Mouse (Mus musculus): ENCODE results near the gene Gm20594. TPM values are rescaled to one million over a fixed set of nuclear protein-coding genes. Genes with fewer than 3 reads are reported as not detected.

Gm20594 gene
- not detected in 2 replicates for polyA plus RNA-seq (2012; rRNA removed)

DNA sequence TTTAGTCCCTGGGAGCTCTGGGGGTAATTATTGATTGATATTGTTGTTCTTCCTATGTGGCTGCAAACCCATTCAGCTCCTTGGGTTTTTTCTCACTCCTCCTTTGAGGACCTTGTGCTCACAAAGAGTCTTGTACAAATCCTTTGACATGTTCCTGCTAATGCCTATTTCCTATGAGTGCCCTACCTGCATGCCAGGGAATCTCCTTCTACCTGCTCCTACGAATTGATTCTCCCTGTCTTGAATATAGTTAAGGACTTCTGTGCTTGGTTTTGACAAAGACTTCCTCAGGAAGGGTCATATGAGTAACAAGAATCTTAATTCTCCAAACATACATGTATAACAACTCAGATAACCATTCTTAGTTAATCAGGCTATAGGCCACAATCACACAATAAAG, at the start of gene Gm20594:
Gene Gm20594 (plus strand): TSS at position 301 of the 400 bp plus-strand sequence.
- no peak for DNase-seq (ENCODE audit: low read depth)

DNA sequence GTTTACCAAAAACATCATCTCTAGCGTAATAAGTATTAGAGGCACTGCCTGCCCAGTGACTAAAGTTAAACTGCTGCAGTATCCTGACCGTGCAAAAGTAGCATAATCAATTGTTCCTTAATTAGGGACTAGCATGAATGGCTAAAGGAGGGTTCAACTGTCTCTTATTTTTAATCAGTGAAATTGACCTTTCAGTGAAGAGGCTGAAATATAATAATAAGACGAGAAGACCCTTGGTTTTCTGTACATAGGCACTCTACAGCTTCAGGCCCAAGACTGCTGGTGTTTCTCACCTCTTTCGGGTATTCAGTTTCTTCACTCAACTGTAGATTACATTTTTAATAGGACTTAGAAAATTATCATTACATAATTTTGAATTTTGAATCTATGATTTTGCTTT, 398 bp downstream of the Gm20594 start:
- DNase-seq (ENCODE audit: low read depth), result no peak

DNA sequence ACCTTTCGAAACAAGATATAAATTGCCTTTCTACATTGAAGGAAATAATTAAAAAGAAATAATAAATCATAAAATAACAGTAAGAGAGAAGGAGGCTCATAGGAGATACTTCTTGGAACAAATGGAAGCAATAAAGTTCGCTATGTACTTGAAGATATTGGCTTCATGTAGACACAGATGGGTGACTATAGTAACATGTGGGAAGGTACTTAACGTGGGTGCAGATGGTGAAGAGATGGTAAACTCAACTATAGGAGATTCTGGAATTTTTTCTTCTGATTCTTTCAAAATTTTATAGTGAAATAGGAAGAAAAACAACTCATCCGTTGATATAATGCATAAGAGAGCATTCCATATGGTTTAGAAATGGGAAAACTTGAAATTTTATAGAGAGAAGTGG, 16.1 kb downstream of the Gm20594 start:
- DNase-seq (ENCODE audit: low read depth), result no peak

DNA sequence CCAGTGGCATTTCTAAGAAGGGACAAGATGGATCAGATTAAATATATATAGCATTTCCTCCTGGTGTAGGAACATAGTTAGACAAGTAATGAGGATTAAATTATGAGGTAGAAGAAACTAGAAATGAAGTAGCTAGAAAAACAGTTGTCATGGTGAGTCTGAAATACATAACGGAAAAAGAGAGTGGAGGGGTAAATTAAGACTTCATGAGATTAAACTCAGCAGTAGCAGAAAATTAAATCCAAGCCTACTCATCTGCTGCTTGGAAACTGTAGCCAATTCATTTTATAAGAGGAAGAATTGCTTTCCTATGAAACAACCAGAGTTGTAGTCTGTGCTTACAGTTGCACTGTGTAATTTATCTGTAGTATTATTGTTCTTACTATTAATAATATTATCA, 29.1 kb downstream of the Gm20594 start:
- DNase-seq (ENCODE audit: low read depth), result no peak

Other genes starting within 250 kb of the Gm20594 start
- gene Lrrtm4, start 201.0 kb downstream of the Gm20594 start, polyA plus RNA-seq (2012; rRNA removed), result not detected in 2 replicates